Mouse (Mus musculus) myocyte (in vitro differentiated cells): Measurements from ENCODE around the gene Arntl. TPM values are rescaled to one million over a fixed set of nuclear protein-coding genes. Genes with fewer than 3 reads are reported as not detected.
"Not testable (repeated sequence)": the region's sequence is repeated elsewhere in the genome, so short reads cannot be mapped to it uniquely, and the experiment has no call there.

Experiments used
- H3K27me3 ChIP-seq: one replicate; pipeline ENCODE4 v1.6.1; 2011; ENCODE audit not compliant: control insufficient read depth, insufficient read depth, insufficient read length
- H3K36me3 ChIP-seq: one replicate; pipeline ENCODE4 v1.6.1; 2011; ENCODE audit not compliant: control insufficient read depth, insufficient read depth
- H3K4me2 ChIP-seq: one replicate; pipeline ENCODE4 v1.6.1; 2011; ENCODE audit warnings: low read depth, control low read depth
- H3K4me3 ChIP-seq: one replicate; pipeline ENCODE4 v1.5.1; 2011; ENCODE audit warnings: mild to moderate bottlenecking, control low read depth, moderate library complexity
- H3K79me2 ChIP-seq: one replicate; pipeline ENCODE4 v1.6.1; 2011; ENCODE audit not compliant: control insufficient read depth, insufficient read depth
- H3ac ChIP-seq: one replicate; pipeline ENCODE4 v1.6.1; 2011; ENCODE audit not compliant: control insufficient read depth, insufficient read length
- CEBPB ChIP-seq: IDR thresholded peaks from 2 replicates; pipeline ENCODE4 v1.6.1; 2011; ENCODE audit warnings: mild to moderate bottlenecking, moderate library complexity; ENCODE audit not compliant: poor library complexity, insufficient read depth, severe bottlenecking
- E2F4 ChIP-seq: IDR thresholded peaks from one replicate; pipeline ENCODE4 v1.6.1; 2011; ENCODE audit warnings: mild to moderate bottlenecking, control low read depth, moderate library complexity; ENCODE audit not compliant: insufficient read depth
- MAX ChIP-seq: IDR thresholded peaks from one replicate; pipeline ENCODE4 v1.6.1; 2011; ENCODE audit warnings: low read depth, mild to moderate bottlenecking, control low read depth
- MYOD1 ChIP-seq, 3 experiments: IDR thresholded peaks; one replicate each; pipeline ENCODE4 v1.6.1; 2011; ENCODE audit warnings: control low read depth in 2 of 3, low read depth in 2 of 3, mild to moderate bottlenecking in 2 of 3, moderate library complexity in 1 of 3; ENCODE audit not compliant: insufficient read length in 2 of 3, control insufficient read depth in 1 of 3
- MYOG ChIP-seq, 3 experiments: IDR thresholded peaks; one replicate each; pipeline ENCODE4 v1.6.1; 2011; ENCODE audit warnings: control low read depth in 2 of 3, low read depth in 2 of 3, mild to moderate bottlenecking in 2 of 3; ENCODE audit not compliant: insufficient read length in 2 of 3, control insufficient read depth in 1 of 3, insufficient read depth in 1 of 3
- POLR2A ChIP-seq: IDR thresholded peaks from one replicate; pipeline ENCODE4 v1.6.1; 2011; ENCODE audit warnings: low read depth, mild to moderate bottlenecking, control low read depth, moderate library complexity; ENCODE audit not compliant: insufficient read length
- POLR2AphosphoS2 ChIP-seq: IDR thresholded peaks from one replicate; pipeline ENCODE4 v1.6.1; 2011; ENCODE audit warnings: low read depth, control low read depth; ENCODE audit not compliant: insufficient read length
- REST ChIP-seq: IDR thresholded peaks from one replicate; pipeline ENCODE4 v1.6.1; 2011; ENCODE audit warnings: mild to moderate bottlenecking, control low read depth, moderate library complexity; ENCODE audit not compliant: insufficient read depth, insufficient read length
- SRF ChIP-seq: IDR thresholded peaks from one replicate; pipeline ENCODE4 v1.6.1; 2011; ENCODE audit warnings: low read depth; ENCODE audit not compliant: control insufficient read depth, insufficient read length
- TCF12 ChIP-seq: IDR thresholded peaks from one replicate; pipeline ENCODE4 v1.6.1; 2011; ENCODE audit warnings: mild to moderate bottlenecking, control low read depth; ENCODE audit not compliant: poor library complexity, insufficient read depth, severe bottlenecking
- TCF3 ChIP-seq: IDR thresholded peaks from one replicate; pipeline ENCODE4 v1.6.1; 2011; ENCODE audit warnings: low read depth, control low read depth; ENCODE audit not compliant: insufficient read length
- USF1 ChIP-seq: IDR thresholded peaks from one replicate; pipeline ENCODE4 v1.6.1; 2011; ENCODE audit warnings: low read depth, mild to moderate bottlenecking, control low read depth, moderate library complexity
- polyA plus RNA-seq: library from polyadenylated mRNA; unstranded; fragments of >200 nt; fragmentation: generic; extraction: Trizol; gene quantifications from one replicate; pipeline ENCODE4 v1.2.1, GENCODE M21; 2012; ENCODE audit warnings: missing spikeins

Arntl gene
- polyA plus RNA-seq, 1 experiment = 10.5 TPM

DNA sequence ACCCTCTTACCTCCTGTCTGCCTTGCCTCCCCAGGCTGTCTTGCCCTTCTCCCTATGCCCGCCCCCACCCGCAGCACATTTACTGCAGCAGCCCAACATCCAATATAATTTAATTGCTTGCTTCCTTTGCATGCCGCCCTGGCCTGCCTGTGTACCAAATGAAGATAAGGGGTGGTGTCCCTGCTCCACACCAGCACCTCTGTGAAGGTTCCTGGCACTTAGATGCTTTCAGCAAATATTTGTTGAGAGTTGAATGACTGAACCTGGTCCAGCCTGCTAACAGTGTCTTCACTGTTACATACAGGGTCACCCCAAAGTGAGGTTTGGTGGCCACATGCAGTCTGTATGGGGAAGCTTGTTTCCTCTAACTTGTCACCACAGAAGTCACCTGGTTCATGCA is 54.4 kb downstream of the Arntl start:
- H3K4me2 ChIP-seq = no peak overlapping the region
- H3K36me3 ChIP-seq = no peaks in the 10 kb centered on the region
- H3K27me3 ChIP-seq = no peaks in the 10 kb centered on the region
- no peak for TF ChIP-seq TCF3
- TF ChIP-seq CEBPB = no peak
- no peak for TF ChIP-seq USF1
- no peak for TF ChIP-seq MYOD1 (IDR thresholded peaks at IDR 0.05; ENCODE audit: control insufficient read depth in 1 of 3, insufficient read length in 2 of 3, low read depth in 2 of 3)
- TF ChIP-seq POLR2AphosphoS2 = no peak
- no peak for TF ChIP-seq MAX
- TF ChIP-seq REST = no peak
- TF ChIP-seq MYOG (IDR thresholded peaks at IDR 0.05; ENCODE audit: control insufficient read depth in 1 of 3, insufficient read depth in 1 of 3, insufficient read length in 2 of 3, low read depth in 2 of 3) = no peak
- TF ChIP-seq TCF12 = no peak
- no peak for TF ChIP-seq E2F4
- TF ChIP-seq POLR2A = no peak
- no peak for TF ChIP-seq SRF
- no peak overlapping the region for H3ac ChIP-seq
- peaks cover 20% of the 10 kb centered on the region for H3K79me2 ChIP-seq
- no peak overlapping the region for H3K4me3 ChIP-seq

DNA sequence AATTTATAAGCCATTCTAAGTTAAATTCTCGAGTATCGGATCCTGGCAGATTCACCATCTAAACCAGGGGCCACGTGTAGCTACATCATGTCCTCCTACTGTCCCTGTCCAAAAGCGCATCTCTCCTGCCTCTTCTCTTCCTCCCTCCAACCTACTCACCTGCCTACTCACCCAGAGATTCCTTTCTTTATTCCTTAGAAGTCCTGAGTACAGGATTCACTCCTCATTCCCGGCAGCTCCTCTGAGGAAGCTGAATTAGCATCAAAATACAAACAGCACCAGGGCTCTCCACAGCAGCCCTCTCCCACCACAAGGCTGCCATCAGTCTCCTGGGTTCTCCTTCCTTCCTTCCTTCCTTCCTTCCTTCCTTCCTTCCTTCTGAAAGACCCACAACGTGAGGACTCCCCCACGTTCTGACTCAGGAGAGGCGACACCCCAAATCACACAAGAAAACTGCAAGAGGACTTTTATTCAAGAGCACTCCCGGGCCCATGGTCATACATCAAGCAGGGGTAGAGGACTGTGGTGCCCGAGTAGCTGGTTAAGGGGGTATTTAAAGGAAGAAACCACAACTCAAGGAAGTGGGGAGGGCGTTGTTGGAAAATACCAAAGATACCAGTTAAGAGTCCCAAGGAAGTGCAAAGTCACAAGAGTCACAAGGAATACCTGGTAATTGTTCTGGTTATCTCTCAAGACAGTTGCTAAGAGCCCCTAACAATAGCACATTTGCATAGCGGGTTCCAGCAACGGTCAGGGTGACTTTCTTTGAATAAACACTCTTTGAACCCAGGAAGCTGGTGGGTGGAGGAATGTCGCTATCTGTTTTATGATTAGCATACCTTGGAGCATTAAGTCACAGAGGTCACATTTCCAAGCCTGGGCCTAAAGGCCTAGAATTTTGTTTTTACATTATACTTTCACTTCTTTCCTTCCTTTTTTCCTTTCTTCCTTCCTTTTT is 55.5 kb downstream of the Arntl start:
- not testable (repeated sequence) for H3K36me3 ChIP-seq, H3K4me3 ChIP-seq, H3K4me2 ChIP-seq, H3ac ChIP-seq, H3K27me3 ChIP-seq
- H3K79me2 ChIP-seq = peaks cover 20% of the 10 kb centered on the region

GRCm38 (mm10) chr7:113263990-113264389 is 56.7 kb downstream of the Arntl start:
- H3K27me3 ChIP-seq = no peaks in the 10 kb centered on the region

DNA sequence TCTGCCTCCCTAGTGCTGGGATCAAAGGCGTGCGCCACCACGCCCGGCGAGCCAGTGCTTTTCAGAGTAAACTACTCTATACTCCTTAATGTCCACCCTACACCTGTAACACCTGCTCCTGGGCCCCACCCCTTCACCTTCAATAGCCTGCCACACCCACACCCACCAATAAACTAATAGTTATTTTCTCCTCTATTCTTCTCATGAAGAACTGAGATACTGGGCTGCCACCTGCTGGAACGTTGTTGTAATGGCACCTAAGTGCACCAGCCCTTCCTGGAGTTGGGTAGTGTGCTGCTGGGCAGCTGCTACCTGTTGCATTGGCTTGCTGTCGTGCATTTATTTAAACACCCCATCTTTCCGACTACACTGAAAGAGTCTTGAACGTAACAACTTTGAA is 61.0 kb downstream of the Arntl start:
- no peak overlapping the region for H3K4me2 ChIP-seq
- no peak overlapping the region for H3ac ChIP-seq
- H3K4me3 ChIP-seq = no peak overlapping the region
- peaks cover 4% of the 10 kb centered on the region for H3K79me2 ChIP-seq
- H3K36me3 ChIP-seq = no peaks in the 10 kb centered on the region
- no peak for TF ChIP-seq SRF
- no peak for TF ChIP-seq TCF3
- no peak for TF ChIP-seq POLR2AphosphoS2
- no peak for TF ChIP-seq CEBPB
- H3K27me3 ChIP-seq = no peaks in the 10 kb centered on the region

More at GRCm38 (mm10) chr7:113263990-113264389, 56.7 kb downstream of the Arntl start:
- Histone ChIP-seq H3K4me3 (no peak overlapping the region), H3ac (no peak overlapping the region), H3K79me2 (peaks cover 13% of the 10 kb centered on the region), H3K36me3 (no peaks in the 10 kb centered on the region), H3K4me2 (no peak overlapping the region)
- TF ChIP-seq POLR2AphosphoS2 (no peak), MYOD1 (IDR thresholded peaks at IDR 0.05; ENCODE audit: control insufficient read depth in 1 of 3, insufficient read length in 2 of 3, low read depth in 2 of 3) (no peak), TCF12 (no peak), MYOG (IDR thresholded peaks at IDR 0.05; ENCODE audit: control insufficient read depth in 1 of 3, insufficient read depth in 1 of 3, insufficient read length in 2 of 3, low read depth in 2 of 3) (no peak), MAX (no peak), SRF (no peak), E2F4 (no peak), REST (no peak), POLR2A (no peak), CEBPB (no peak)

GRCm38 (mm10) chr7:113269081-113269480 is 61.8 kb downstream of the Arntl start:
- no peak for TF ChIP-seq CEBPB
- no peak for TF ChIP-seq MYOD1 (IDR thresholded peaks at IDR 0.05; ENCODE audit: control insufficient read depth in 1 of 3, insufficient read length in 2 of 3, low read depth in 2 of 3)
- no peak for TF ChIP-seq MYOG (IDR thresholded peaks at IDR 0.05; ENCODE audit: control insufficient read depth in 1 of 3, insufficient read depth in 1 of 3, insufficient read length in 2 of 3, low read depth in 2 of 3)
- TF ChIP-seq TCF3 = no peak
- TF ChIP-seq TCF12 = no peak
- TF ChIP-seq MAX = no peak
- TF ChIP-seq REST = no peak
- TF ChIP-seq SRF = no peak
- no peak for TF ChIP-seq USF1
- no peak for TF ChIP-seq E2F4
- no peak for TF ChIP-seq POLR2AphosphoS2
- Histone ChIP-seq H3K4me3 (no peak overlapping the region), H3K36me3 (no peaks in the 10 kb centered on the region), H3ac (no peak overlapping the region), H3K79me2 (peaks cover 4% of the 10 kb centered on the region), H3K4me2 (no peak overlapping the region), H3K27me3 (no peaks in the 10 kb centered on the region)
